Mouse (Mus musculus) hindbrain, postnatal 0 days (tissue): Measurements from ENCODE around the gene Cep131. TPM values are rescaled to one million over a fixed set of nuclear protein-coding genes. Genes with fewer than 3 reads are reported as not detected.

Experiments
- ATAC-seq: fragments of 200-750 bp; cut with Nextera tagmentation; 2 replicates; pipeline ENCODE4 v1.8.0; 2017; ENCODE audit warnings: mild to moderate bottlenecking, moderate TSS enrichment, moderate library complexity
- DNase-seq: peaks from one replicate; pipeline ENCODE4 v3.0.0-alpha.2; 2015; ENCODE audit warnings: low spot score
- H3K27ac ChIP-seq: fragments of 300-500 bp; sonication (generic); 2 replicates; pipeline ENCODE4 v1.5.1; 2014; ENCODE audit warnings: mild to moderate bottlenecking
- H3K27me3 ChIP-seq: fragments of 300-500 bp; sonication (generic); 2 replicates; pipeline ENCODE4 v1.6.1; 2014; ENCODE audit warnings: low read length, mixed read lengths; ENCODE audit not compliant: insufficient read depth
- H3K36me3 ChIP-seq: fragments of 300-500 bp; sonication (generic); 2 replicates; pipeline ENCODE4 v1.6.1; 2014; ENCODE audit warnings: low read length, mixed read lengths; ENCODE audit not compliant: insufficient read depth
- H3K4me1 ChIP-seq: fragments of 300-500 bp; sonication (generic); 2 replicates; pipeline ENCODE4 v1.6.1; 2014; ENCODE audit warnings: antibody characterized with exemption, low read length, mixed read lengths; ENCODE audit not compliant: insufficient read depth
- H3K4me2 ChIP-seq: fragments of 300-500 bp; sonication (generic); 2 replicates; pipeline ENCODE4 v1.6.1; 2014; ENCODE audit warnings: low read depth, mild to moderate bottlenecking, low read length, moderate library complexity, mixed read lengths
- H3K4me3 ChIP-seq: fragments of 300-500 bp; sonication (generic); 2 replicates; pipeline ENCODE4 v1.5.1; 2014; ENCODE audit warnings: low read length
- H3K9ac ChIP-seq: fragments of 300-500 bp; sonication (generic); replicated peaks from 2 replicates; pipeline ENCODE4 v1.6.1; 2014; ENCODE audit warnings: mild to moderate bottlenecking, low read length, moderate library complexity, mixed read lengths
- H3K9me3 ChIP-seq: fragments of 300-500 bp; sonication (generic); 2 replicates; pipeline ENCODE4 v1.6.1; 2016; ENCODE audit warnings: low read length, mixed read lengths
- CTCF ChIP-seq: IDR thresholded peaks from 2 replicates; pipeline ENCODE4 v1.5.1; 2016; ENCODE audit warnings: antibody characterized with exemption, control low read depth, low read depth
- WGBS: fragments of 180-500 bp; shearing (Covaris S2); extraction: QIAGEN DNeasy Blood & Tissue Kit; methylation state at CpG from one replicate; pipeline ENCODE4 v1.1.7; 2014; 5-methylcytosine and 5-hydroxymethylcytosine counted together
- polyA plus RNA-seq: library from polyadenylated mRNA; unstranded; fragments of >200 nt; fragmentation: Nextera tagmentation; extraction: Ambion mirVana; gene quantifications from 2 replicates; pipeline ENCODE4 v1.2.1, GENCODE M21; 2015
- total RNA-seq: library from RNA; depleted of rRNA; stranded (reverse); fragments of >200 nt; gene quantifications from 2 replicates; pipeline ENCODE4 v1.2.3, GENCODE M21; 2014

The Cep131 gene
- total and polyA plus RNA-seq, 2 experiments from 2014 or later, result 18.5 to 26.4 TPM

GRCm38 (mm10) chr11:120065291-120065690, 21.3 kb downstream of the Cep131 start:
- H3K4me1 ChIP-seq, result no peaks in the 10 kb centered on the region
- no peaks in the 10 kb centered on the region for H3K9me3 ChIP-seq
- H3K9ac ChIP-seq, result no peak overlapping the region
- 30% methylated on average over 10 of the region's 10 CpGs for WGBS
- peak; percentile 44; the same call in 1 of the 2 replicates for ATAC-seq
- peak; percentile 71 for DNase-seq
- peaks cover 22% of the 10 kb centered on the region; the same call in 1 of the 2 replicates for H3K36me3 ChIP-seq
- H3K27ac ChIP-seq, result 0 out of 2 replicates have a peak overlapping the region, but pooled peaks have one; percentile 27
- H3K27me3 ChIP-seq, result no peaks in the 10 kb centered on the region
- TF ChIP-seq CTCF, result peak; percentile 83
- H3K4me3 ChIP-seq, result no peak overlapping the region
- no peak overlapping the region for H3K4me2 ChIP-seq

DNA sequence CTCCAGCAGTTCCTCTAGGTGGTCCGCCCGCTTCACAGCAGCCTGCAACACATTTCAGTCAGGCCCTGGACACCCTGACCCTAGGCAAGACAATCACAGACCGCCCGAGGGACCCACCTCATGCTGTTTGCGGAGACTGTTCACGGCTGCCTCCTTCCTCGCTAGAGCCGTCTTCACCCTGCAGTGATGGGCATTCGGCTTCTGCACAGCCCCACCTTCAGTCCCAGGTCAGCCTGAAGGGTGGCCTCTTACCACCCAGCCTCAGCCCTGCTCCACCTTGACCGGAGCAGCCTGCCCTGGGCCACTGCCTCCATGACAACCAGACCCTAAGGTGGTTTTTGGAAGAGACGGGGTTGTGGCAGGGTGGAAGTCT, 22.0 kb downstream of the Cep131 start:
- Histone ChIP-seq H3K4me3 (no peak overlapping the region), H3K9me3 (no peaks in the 10 kb centered on the region), H3K27me3 (no peaks in the 10 kb centered on the region), H3K4me1 (no peaks in the 10 kb centered on the region), H3K4me2 (no peak overlapping the region), H3K27ac (0 out of 2 replicates have a peak overlapping the region, but pooled peaks have one; percentile 27), H3K9ac (no peak overlapping the region), H3K36me3 (peaks cover 22% of the 10 kb centered on the region; the same call in 1 of the 2 replicates)
- ATAC-seq, result no peak
- no peak for TF ChIP-seq CTCF
- DNase-seq, result no peak
- WGBS, result 72% methylated on average over 11 of the region's 11 CpGs

DNA sequence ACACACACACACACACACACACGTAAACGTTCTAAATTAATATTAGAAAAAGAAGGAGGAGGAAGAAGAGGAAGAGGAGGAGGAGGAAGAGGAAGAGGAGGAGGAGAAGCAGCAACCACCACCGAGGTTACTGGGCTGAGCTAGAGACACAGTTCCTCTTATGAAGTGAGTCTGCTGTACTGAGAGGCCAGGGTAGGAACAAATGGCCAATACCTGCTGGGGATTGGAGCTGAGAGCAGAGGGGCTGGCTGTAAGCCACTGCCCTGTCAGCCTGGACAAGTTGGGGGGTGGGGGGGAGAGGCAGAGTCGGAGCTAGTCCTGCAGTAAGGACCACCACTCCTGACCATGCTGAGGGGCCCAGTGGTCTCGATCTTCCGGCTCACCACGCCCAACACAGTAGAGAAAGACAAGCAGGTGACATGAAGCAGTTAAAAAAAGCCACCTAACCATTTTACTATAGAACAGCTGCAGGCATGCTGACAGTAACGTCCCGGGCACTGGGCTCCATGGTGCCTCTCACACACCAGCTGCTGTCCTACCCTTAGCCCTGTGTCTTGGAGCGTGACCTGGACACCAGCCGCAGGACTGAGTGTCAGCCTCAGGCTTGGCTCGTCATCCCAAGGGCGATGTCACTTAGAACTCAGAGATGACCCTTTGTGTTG, 22.5 kb downstream of the Cep131 start:
- H3K4me1 ChIP-seq, result 0 out of 2 replicates have a peak, but pooled peaks cover 4% of the 10 kb centered on the region
- no peak overlapping the region for H3K9ac ChIP-seq
- ATAC-seq (no peak), DNase-seq (no peak)
- no peak for TF ChIP-seq CTCF
- H3K9me3 ChIP-seq, result no peaks in the 10 kb centered on the region
- 0 out of 2 replicates have a peak overlapping the region, but pooled peaks have one; percentile 27 for H3K27ac ChIP-seq
- H3K4me2 ChIP-seq, result no peak overlapping the region
- no peak overlapping the region for H3K4me3 ChIP-seq
- 64% methylated on average over 12 of the region's 13 CpGs for WGBS
- H3K36me3 ChIP-seq, result peaks cover 22% of the 10 kb centered on the region; the same call in 1 of the 2 replicates
- H3K27me3 ChIP-seq, result no peaks in the 10 kb centered on the region

GRCm38 (mm10) chr11:120063326-120063725, 23.3 kb downstream of the Cep131 start:
- no peak overlapping the region for H3K27ac ChIP-seq
- TF ChIP-seq CTCF, result no peak
- H3K4me1 ChIP-seq, result 0 out of 2 replicates have a peak, but pooled peaks cover 4% of the 10 kb centered on the region
- no peaks in the 10 kb centered on the region for H3K27me3 ChIP-seq
- no peaks in the 10 kb centered on the region for H3K9me3 ChIP-seq
- peaks cover 17% of the 10 kb centered on the region; the same call in 1 of the 2 replicates for H3K36me3 ChIP-seq
- no peak overlapping the region for H3K4me2 ChIP-seq
- ATAC-seq (no peak), DNase-seq (no peak)
- no peak overlapping the region for H3K9ac ChIP-seq
- H3K4me3 ChIP-seq, result no peak overlapping the region
- WGBS, result 75% methylated on average over 5 of the region's 5 CpGs

- no peak for TF ChIP-seq CTCF
- no peak overlapping the region for H3K4me2 ChIP-seq
- 60% methylated on average over 8 of the region's 8 CpGs for WGBS
These were observed 26.0 kb downstream of the Cep131 start for GRCm38 (mm10) chr11:120060634-120061033.

GRCm38 (mm10) chr11:120055953-120056732, 30.5 kb downstream of the Cep131 start:
- no peak for DNase-seq
- no peak overlapping the region for H3K27ac ChIP-seq
- no peaks in the 10 kb centered on the region for H3K27me3 ChIP-seq
- no peak for ATAC-seq
- H3K4me2 ChIP-seq, result no peak overlapping the region
- TF ChIP-seq CTCF, result no peak
- H3K36me3 ChIP-seq, result no peaks in the 10 kb centered on the region
- no peaks in the 10 kb centered on the region for H3K9me3 ChIP-seq
- 79% methylated on average over 12 of the region's 12 CpGs for WGBS
- 0 out of 2 replicates have a peak, but pooled peaks cover 4% of the 10 kb centered on the region for H3K4me1 ChIP-seq
- H3K9ac ChIP-seq, result no peak overlapping the region
- no peak overlapping the region for H3K4me3 ChIP-seq

More at GRCm38 (mm10) chr11:120060634-120061033, 26.0 kb downstream of the Cep131 start:
- ATAC-seq (no peak), DNase-seq (no peak)
- Histone ChIP-seq H3K9ac (no peak overlapping the region), H3K27ac (no peak overlapping the region; the same call in 1 of the 2 replicates), H3K4me3 (no peak overlapping the region), H3K36me3 (peaks cover 7% of the 10 kb centered on the region; the same call in 1 of the 2 replicates), H3K27me3 (no peaks in the 10 kb centered on the region), H3K9me3 (no peaks in the 10 kb centered on the region), H3K4me1 (0 out of 2 replicates have a peak, but pooled peaks cover 4% of the 10 kb centered on the region)
